Mouse (Mus musculus) G1E (cell line): ENCODE data around the gene Rffl. TPM values are rescaled to one million over a fixed set of nuclear protein-coding genes. Genes with fewer than 3 reads are reported as not detected.
A peak's percentile ranks its signal among the peaks of the same experiment; 100 is the strongest.

ENCODE experiments used
- ATAC-seq: 2 replicates; pipeline ENCODE4 v1.8.0; 2016; ENCODE audit warnings: mild to moderate bottlenecking; ENCODE audit not compliant: insufficient number of reproducible peaks, poor library complexity, low FRiP score, severe bottlenecking; ENCODE audit errors: extremely low read depth
- DNase-seq: peaks from one replicate; pipeline ENCODE4 v3.0.0; 2012; ENCODE audit warnings: low spot score
- H3K27me3 ChIP-seq: 2 replicates; pipeline ENCODE4 v1.6.1; 2012; ENCODE audit warnings: mild to moderate bottlenecking, low read length, inconsistent platforms; ENCODE audit not compliant: insufficient read depth
- H3K36me3 ChIP-seq: replicated peaks from 2 replicates; pipeline ENCODE3; 2012; ENCODE audit warnings: mild to moderate bottlenecking, inconsistent platforms
- H3K4me1 ChIP-seq: 2 replicates; pipeline ENCODE4 v1.6.1; 2012; ENCODE audit warnings: low read depth, low read length, inconsistent platforms, mixed read lengths; ENCODE audit not compliant: insufficient read depth
- H3K4me3 ChIP-seq: 2 replicates; pipeline ENCODE4 v1.5.1; 2012; ENCODE audit warnings: low read depth, mild to moderate bottlenecking, inconsistent platforms, low read length, moderate library complexity, mixed read lengths
- H3K9me3 ChIP-seq: replicated peaks from 2 replicates; pipeline ENCODE4 v1.6.1; 2012; ENCODE audit warnings: inconsistent platforms
- CTCF ChIP-seq: IDR thresholded peaks from 2 replicates; pipeline ENCODE4 v1.5.1; 2012; ENCODE audit warnings: low read depth, low read length, inconsistent platforms, mixed read lengths
- GATA1 ChIP-seq: IDR thresholded peaks from 2 replicates; pipeline ENCODE4 v1.6.1; 2012; ENCODE audit warnings: borderline replicate concordance, low read length, inconsistent platforms, mixed read lengths
- GATA2 ChIP-seq: IDR thresholded peaks from 2 replicates; pipeline ENCODE4 v1.6.1; 2012; ENCODE audit warnings: low read depth, low read length, inconsistent platforms, borderline replicate concordance
- POLR2AphosphoS5 ChIP-seq: IDR thresholded peaks from 2 replicates; pipeline ENCODE4 v1.6.1; 2012; ENCODE audit warnings: low read depth, low read length, inconsistent platforms; ENCODE audit not compliant: insufficient replicate concordance
- TAL1 ChIP-seq: conservative IDR thresholded peaks from 2 replicates; pipeline ENCODE4 v1.6.1; 2012; ENCODE audit warnings: low read depth, low read length, inconsistent platforms, mixed read lengths
- polyA plus RNA-seq: library from polyadenylated mRNA; stranded (reverse); fragments of >175 nt; gene quantifications from 2 replicates; pipeline ENCODE4 v1.2.3, GENCODE M21; 2012
- total RNA-seq, 2 experiments: library from RNA; stranded (forward) in 1 of 2; stranded (reverse) in 1 of 2; fragments of 200-1000 nt in 1 of 2; fragments of >200 nt in 1 of 2; fragmentation: Nextera tagmentation in 1 of 2; gene quantifications; 2 replicates each; pipeline ENCODE4 v1.2.3; 2014 to 2017

Rffl gene
- total and polyA plus RNA-seq, 3 experiments, result 27.9 to 71.1 (median 46.6) TPM

- TF ChIP-seq CTCF (no peak), GATA2 (no peak), GATA1 (no peak), TAL1 (no peak), POLR2AphosphoS5 (no peak)
- Histone ChIP-seq H3K27me3 (no peaks in the 10 kb centered on the region), H3K4me3 (no peak overlapping the region), H3K36me3 (peaks cover 96% of the 10 kb centered on the region), H3K9me3 (no peaks in the 10 kb centered on the region), H3K4me1 (peaks cover 23% of the 10 kb centered on the region)
- ATAC-seq (no peak), DNase-seq (no peak)
These were observed 62.5 kb downstream of the Rffl start for GRCm38 (mm10) chr11:82808485-82808884.

- TF ChIP-seq TAL1 (no peak), GATA1 (no peak), CTCF (no peak), GATA2 (no peak)
- no peak overlapping the region for H3K4me3 ChIP-seq
- peaks cover 96% of the 10 kb centered on the region for H3K36me3 ChIP-seq
- H3K9me3 ChIP-seq, result no peaks in the 10 kb centered on the region
- peaks cover 18% of the 10 kb centered on the region for H3K4me1 ChIP-seq
- H3K27me3 ChIP-seq, result no peaks in the 10 kb centered on the region
- no peak for ATAC-seq
- DNase-seq, result no peak
These were observed 63.6 kb downstream of the Rffl start for GRCm38 (mm10) chr11:82807370-82807769.

GRCm38 (mm10) chr11:82806656-82807055, 64.4 kb downstream of the Rffl start:
- Histone ChIP-seq H3K9me3 (no peaks in the 10 kb centered on the region), H3K27me3 (no peaks in the 10 kb centered on the region), H3K36me3 (peaks cover 96% of the 10 kb centered on the region), H3K4me1 (peaks cover 17% of the 10 kb centered on the region), H3K4me3 (no peak overlapping the region)
- TF ChIP-seq TAL1 (no peak), CTCF (no peak), GATA2 (no peak), GATA1 (no peak)
- DNase-seq (no peak), ATAC-seq (peak; percentile 36; the same call in 1 of the 2 replicates)

GRCm38 (mm10) chr11:82783453-82783852, 87.6 kb downstream of the Rffl start:
- DNase-seq, result no peak
- no peak for TF ChIP-seq CTCF
- no peak for TF ChIP-seq POLR2AphosphoS5
- TF ChIP-seq GATA1, result no peak
- TF ChIP-seq TAL1, result no peak
- TF ChIP-seq GATA2, result no peak
- Histone ChIP-seq H3K27me3 (no peaks in the 10 kb centered on the region), H3K4me3 (no peak overlapping the region; the same call in 1 of the 2 replicates), H3K9me3 (no peaks in the 10 kb centered on the region), H3K4me1 (peaks cover 35% of the 10 kb centered on the region), H3K36me3 (peaks cover 58% of the 10 kb centered on the region)
- no peak for ATAC-seq

- no peak for DNase-seq
- Histone ChIP-seq H3K27me3 (no peaks in the 10 kb centered on the region), H3K4me1 (peaks cover 35% of the 10 kb centered on the region), H3K36me3 (peaks cover 49% of the 10 kb centered on the region), H3K9me3 (no peaks in the 10 kb centered on the region), H3K4me3 (peak overlapping the region; percentile 92; the same call in 1 of the 2 replicates)
- TF ChIP-seq GATA1 (no peak), CTCF (no peak), TAL1 (no peak), GATA2 (no peak), POLR2AphosphoS5 (no peak)
- ATAC-seq, result no peak
These were observed 88.8 kb downstream of the Rffl start for GRCm38 (mm10) chr11:82782197-82782596.

GRCm38 (mm10) chr11:82780983-82781903, 89.8 kb downstream of the Rffl start, which contains the start of gene Lig3:
Gene Lig3, plus strand, starts transcription at chr11:82781108.
- no peaks in the 10 kb centered on the region for H3K9me3 ChIP-seq
- H3K4me1 ChIP-seq, result peaks cover 35% of the 10 kb centered on the region
- H3K4me3 ChIP-seq, result peak within 1 kb of the TSS; percentile 92
- TF ChIP-seq GATA2 (no peak), GATA1 (no peak), POLR2AphosphoS5 (no peak), CTCF (no peak), TAL1 (no peak)
- H3K27me3 ChIP-seq, result no peaks in the 10 kb centered on the region
- peak; percentile 87 for DNase-seq
- peak; percentile 79 for ATAC-seq
- H3K36me3 ChIP-seq, result peaks cover 48% of the 10 kb centered on the region

GRCm38 (mm10) chr11:82780134-82780533, 90.9 kb downstream of the Rffl start:
- TF ChIP-seq POLR2AphosphoS5, result no peak
- TF ChIP-seq TAL1, result no peak
- TF ChIP-seq GATA1, result no peak
- TF ChIP-seq CTCF, result no peak
- no peak for TF ChIP-seq GATA2
- DNase-seq, result no peak
- ATAC-seq, result no peak

More at GRCm38 (mm10) chr11:82780134-82780533, 90.9 kb downstream of the Rffl start:
- H3K27me3 ChIP-seq, result no peaks in the 10 kb centered on the region
- peak overlapping the region; percentile 92 for H3K4me3 ChIP-seq
- no peaks in the 10 kb centered on the region for H3K9me3 ChIP-seq
- H3K36me3 ChIP-seq, result peaks cover 39% of the 10 kb centered on the region
- peaks cover 35% of the 10 kb centered on the region for H3K4me1 ChIP-seq
